Comparison of ENCODE assay signal across 17 mouse cellular contexts in genomic region chr5:120536632-120537031, GRCm38 (mm10). TPM values are rescaled to one million over a fixed set of nuclear protein-coding genes. Genes with fewer than 3 reads are reported as not detected.
DNase-seq lines count a peak whose midpoint lies in the region; ATAC-seq and TF ChIP-seq lines count a peak whose summit lies in the region.
"Had no signal": no experiment of that assay in that cellular context is flagged by ENCODE, and none has a peak within 500 bp of the region (broad histone marks: within the 10 kb centered on the region; RNA-seq: fewer than 3 reads in every experiment).

No protein-coding gene starts in this region.

- no peaks in the 10 kb centered on the region for H3K27me3 ChIP-seq in cerebellum, adult 2 months (ENCODE audit: control insufficient read depth, insufficient read depth, low read length)
- no peaks in the 10 kb centered on the region for H3K27me3 ChIP-seq in hindbrain, embryonic 16.5 days (replicated peaks; ENCODE audit: control insufficient read depth, insufficient read depth, low read length)
- H3K27me3 ChIP-seq in hindbrain, embryonic 11.5 days (ENCODE audit: control insufficient read depth, insufficient read depth, low read length): no peaks in the 10 kb centered on the region
- no peaks in the 10 kb centered on the region for H3K27me3 ChIP-seq in lung, postnatal 0 days (replicated peaks; ENCODE audit: insufficient read depth, low read length)
- no peaks in the 10 kb centered on the region for H3K27me3 ChIP-seq in limb, embryonic 13.5 days
- H3K27me3 ChIP-seq: forebrain, embryonic 13.5 days; midbrain, embryonic 12.5 days; Patski had no signal

- H3K4me1 ChIP-seq in cerebellum, adult 2 months (ENCODE audit: control insufficient read depth, insufficient read depth, low read length): peaks cover 14% of the 10 kb centered on the region
- H3K4me1 ChIP-seq in hindbrain, embryonic 16.5 days (ENCODE audit: control insufficient read depth, insufficient read depth, low read depth, low read length): peaks cover 2% of the 10 kb centered on the region; the same call in 1 of the 2 replicates
- H3K4me1 ChIP-seq in hindbrain, embryonic 11.5 days (replicated peaks; ENCODE audit: control insufficient read depth, insufficient read depth, low read length): no peaks in the 10 kb centered on the region
- peaks cover 11% of the 10 kb centered on the region; the same call in 1 of the 2 replicates for H3K4me1 ChIP-seq in lung, postnatal 0 days (ENCODE audit: insufficient read depth, low read depth, low read length)
- no peaks in the 10 kb centered on the region for H3K4me1 ChIP-seq in lung, adult 2 months (ENCODE audit: control insufficient read depth, insufficient read depth, low read length)
- H3K4me1 ChIP-seq in limb, embryonic 13.5 days: peaks cover 43% of the 10 kb centered on the region

- H3K9ac ChIP-seq in hindbrain, embryonic 16.5 days (ENCODE audit: low read depth, low read length): no peak overlapping the region
- no peak overlapping the region for H3K9ac ChIP-seq in hindbrain, embryonic 11.5 days (ENCODE audit: low read depth, low read length)
- H3K9ac ChIP-seq in lung, postnatal 0 days (replicated peaks; ENCODE audit: low read depth): no peak overlapping the region
- 0 out of 2 replicates have a peak overlapping the region, but pooled peaks have one; percentile 8 for H3K9ac ChIP-seq in limb, embryonic 13.5 days
- H3K9ac ChIP-seq: forebrain, embryonic 13.5 days; midbrain, embryonic 12.5 days had no signal

- H3K4me2 ChIP-seq in hindbrain, embryonic 16.5 days (ENCODE audit: low read length): no peak overlapping the region
- H3K4me2 ChIP-seq in hindbrain, embryonic 11.5 days (replicated peaks; ENCODE audit: low read depth, low read length): no peak overlapping the region
- no peak overlapping the region for H3K4me2 ChIP-seq in lung, postnatal 0 days (replicated peaks; ENCODE audit: low read depth, low read length)
- no peak overlapping the region for H3K4me2 ChIP-seq in limb, embryonic 13.5 days (replicated peaks)
- H3K4me2 ChIP-seq: forebrain, embryonic 13.5 days; midbrain, embryonic 12.5 days had no signal

- TF ChIP-seq CTCF in cerebellum, adult 2 months (IDR thresholded peaks at IDR 0.05; ENCODE audit: borderline replicate concordance, insufficient read depth, low read depth, low read length): no peak
- TF ChIP-seq CTCF in lung, postnatal 0 days (IDR thresholded peaks at IDR 0.05): no peak
- no peak for TF ChIP-seq CTCF in lung, adult 2 months (IDR thresholded peaks at IDR 0.05; ENCODE audit: insufficient read depth, low read length)

- peak in 1 of 2 experiments; percentile 43 for DNase-seq in cerebellum, adult 2 months
- DNase-seq in cerebellum, postnatal 14 days: no peak
- no peak for DNase-seq in hindbrain, embryonic 11.5 days (ENCODE audit: low spot score)
- no peak for DNase-seq in lung, postnatal 0 days (ENCODE audit: low spot score)
- no peak for DNase-seq in lung, adult 2 months
- DNase-seq in urinary bladder, postnatal 14 days (ENCODE audit: low spot score): no peak
- DNase-seq: adrenal gland, adult 8-10 months; gastrocnemius, postnatal 36 days; spleen, adult 18-20 months; thymus, postnatal 4 days had no signal

- 42% methylated on average over 5 of the region's 5 CpGs for WGBS in cerebellum, adult 2 months
- WGBS in hindbrain, embryonic 16.5 days: 60% methylated on average over 5 of the region's 5 CpGs
- WGBS in hindbrain, embryonic 11.5 days: 60% methylated on average over 5 of the region's 5 CpGs
- WGBS in lung, postnatal 0 days: 80% methylated on average over 5 of the region's 5 CpGs
- 74% methylated on average over 5 of the region's 5 CpGs for WGBS in lung, adult 2 months
- WGBS in limb, embryonic 13.5 days: 61% methylated on average over 5 of the region's 5 CpGs

- no peak for TF ChIP-seq POLR2A in cerebellum, adult 2 months (IDR thresholded peaks at IDR 0.05; ENCODE audit: borderline replicate concordance, insufficient read depth, low read length)
- no peak for TF ChIP-seq POLR2A in lung, adult 2 months (IDR thresholded peaks at IDR 0.05; ENCODE audit: borderline replicate concordance, extremely low read depth, low read depth, low read length)

- no peak overlapping the region for H3K4me3 ChIP-seq in cerebellum, adult 2 months (replicated peaks; ENCODE audit: insufficient read depth, low read depth, low read length)
- H3K4me3 ChIP-seq in hindbrain, embryonic 16.5 days (ENCODE audit: low read length): no peak overlapping the region
- no peak overlapping the region for H3K4me3 ChIP-seq in hindbrain, embryonic 11.5 days (ENCODE audit: low read depth, low read length)
- no peak overlapping the region for H3K4me3 ChIP-seq in lung, postnatal 0 days (ENCODE audit: low read depth, low read length)
- H3K4me3 ChIP-seq in lung, adult 2 months (replicated peaks; ENCODE audit: extremely low read depth, low read depth, low read length): no peak overlapping the region
- H3K4me3 ChIP-seq in limb, embryonic 13.5 days: no peak overlapping the region
- H3K4me3 ChIP-seq: forebrain, embryonic 13.5 days; heart, embryonic 10.5 days; midbrain, embryonic 12.5 days had no signal

- no peaks in the 10 kb centered on the region for H3K9me3 ChIP-seq in hindbrain, embryonic 16.5 days (ENCODE audit: control insufficient read depth, low read length)
- no peaks in the 10 kb centered on the region for H3K9me3 ChIP-seq in hindbrain, embryonic 11.5 days (ENCODE audit: control insufficient read depth, low read length)
- H3K9me3 ChIP-seq in lung, postnatal 0 days (ENCODE audit: low read length): no peaks in the 10 kb centered on the region
- no peaks in the 10 kb centered on the region for H3K9me3 ChIP-seq in limb, embryonic 13.5 days
- H3K9me3 ChIP-seq: forebrain, embryonic 13.5 days; heart, embryonic 10.5 days; midbrain, embryonic 12.5 days had no signal

- no peak for ATAC-seq in hindbrain, embryonic 16.5 days
- no peak for ATAC-seq in hindbrain, embryonic 11.5 days (ENCODE audit: low FRiP score)
- no peak for ATAC-seq in lung, postnatal 0 days
- ATAC-seq in limb, embryonic 13.5 days (ENCODE audit: low FRiP score, low read depth): no peak
- ATAC-seq: CD4-positive, CD25-positive, alpha-beta regulatory T cell, adult 4 months; forebrain, embryonic 13.5 days; Patski had no signal

- peak overlapping the region; percentile 51 for H3K27ac ChIP-seq in cerebellum, adult 2 months (ENCODE audit: insufficient read depth, low read length)
- peak overlapping the region; percentile 26 for H3K27ac ChIP-seq in hindbrain, embryonic 16.5 days (ENCODE audit: low read depth, low read length)
- no peak overlapping the region for H3K27ac ChIP-seq in hindbrain, embryonic 11.5 days (ENCODE audit: low read depth, low read length)
- H3K27ac ChIP-seq in lung, postnatal 0 days (ENCODE audit: low read length): 0 out of 2 replicates have a peak overlapping the region, but pooled peaks have one; percentile 20
- H3K27ac ChIP-seq in limb, embryonic 13.5 days: no peak overlapping the region; the same call in 1 of the 2 replicates

- no peak for TF ChIP-seq EP300 in lung, postnatal 0 days (IDR thresholded peaks at IDR 0.05)

- 0 out of 2 replicates have a peak, but pooled peaks cover 2% of the 10 kb centered on the region for H3K36me3 ChIP-seq in hindbrain, embryonic 16.5 days (ENCODE audit: control insufficient read depth, insufficient read depth, low read length)
- H3K36me3 ChIP-seq in hindbrain, embryonic 11.5 days (ENCODE audit: control insufficient read depth, insufficient read depth, low read length): no peaks in the 10 kb centered on the region
- 0 out of 2 replicates have a peak, but pooled peaks cover 8% of the 10 kb centered on the region for H3K36me3 ChIP-seq in lung, postnatal 0 days (ENCODE audit: insufficient read depth, low read length)
- H3K36me3 ChIP-seq in limb, embryonic 13.5 days: peaks cover 45% of the 10 kb centered on the region

RNA-seq across cellular contexts. Expression of gene Slc8b1, which starts 25.7 kb away (rescaled TPM):
- polyA plus RNA-seq in cerebellum, adult 2 months (2012; rRNA removed): 8.2 TPM in 2 replicates
- 2.3 and 2.7 TPM in 2 replicates for polyA plus RNA-seq in hindbrain, embryonic 16.5 days (2015; fragmentation: Nextera tagmentation; extraction: Ambion mirVana)
- 1.5 and 2.1 TPM in 2 replicates for polyA plus RNA-seq in hindbrain, embryonic 11.5 days (2014; fragmentation: Nextera tagmentation; extraction: Ambion mirVana)
- 12.1 and 14.7 TPM in 2 replicates for polyA plus RNA-seq in lung, postnatal 0 days (2015; fragmentation: Nextera tagmentation; extraction: Ambion mirVana)
- polyA plus RNA-seq in lung, adult 2 months (2012; rRNA removed): 37.0 and 40.0 TPM in 2 replicates
- 6.1 and 6.9 TPM in 2 replicates for polyA plus RNA-seq in limb, embryonic 13.5 days (2015; fragmentation: Nextera tagmentation; extraction: Ambion mirVana)

RNA-seq across cellular contexts. Expression of gene Plbd2, which starts 33.2 kb away (rescaled TPM):
- polyA plus RNA-seq in cerebellum, adult 2 months (2012; rRNA removed): 49.0 and 53.5 TPM in 2 replicates
- 37.6 and 39.0 TPM in 2 replicates for polyA plus RNA-seq in hindbrain, embryonic 16.5 days (2015; fragmentation: Nextera tagmentation; extraction: Ambion mirVana)
- polyA plus RNA-seq in hindbrain, embryonic 11.5 days (2014; fragmentation: Nextera tagmentation; extraction: Ambion mirVana): 20.5 and 22.1 TPM in 2 replicates
- polyA plus RNA-seq in lung, postnatal 0 days (2015; fragmentation: Nextera tagmentation; extraction: Ambion mirVana): 63.1 and 69.2 TPM in 2 replicates
- polyA plus RNA-seq in lung, adult 2 months (2012; rRNA removed): 40.0 and 42.7 TPM in 2 replicates
- 55.9 and 58.8 TPM in 2 replicates for polyA plus RNA-seq in limb, embryonic 13.5 days (2015; fragmentation: Nextera tagmentation; extraction: Ambion mirVana)

RNA-seq across cellular contexts. Expression of gene Tpcn1, which starts 51.8 kb away (rescaled TPM):
- polyA plus RNA-seq in cerebellum, adult 2 months (2012; rRNA removed): 47.3 and 56.6 TPM in 2 replicates
- polyA plus RNA-seq in hindbrain, embryonic 16.5 days (2015; fragmentation: Nextera tagmentation; extraction: Ambion mirVana): 15.1 and 17.4 TPM in 2 replicates
- polyA plus RNA-seq in hindbrain, embryonic 11.5 days (2014; fragmentation: Nextera tagmentation; extraction: Ambion mirVana): 12.5 and 15.6 TPM in 2 replicates
- 17.5 and 19.7 TPM in 2 replicates for polyA plus RNA-seq in lung, postnatal 0 days (2015; fragmentation: Nextera tagmentation; extraction: Ambion mirVana)
- 75.8 and 89.2 TPM in 2 replicates for polyA plus RNA-seq in lung, adult 2 months (2012; rRNA removed)
- 23.7 and 24.0 TPM in 2 replicates for polyA plus RNA-seq in limb, embryonic 13.5 days (2015; fragmentation: Nextera tagmentation; extraction: Ambion mirVana)

RNA-seq across cellular contexts. Expression of gene Iqcd, which starts 52.2 kb away (rescaled TPM):
- 1.8 and 2.0 TPM in 2 replicates for polyA plus RNA-seq in cerebellum, adult 2 months (2012; rRNA removed)
- polyA plus RNA-seq in hindbrain, embryonic 16.5 days (2015; fragmentation: Nextera tagmentation; extraction: Ambion mirVana): 2.0 and 2.4 TPM in 2 replicates
- 1.1 and 1.4 TPM in 2 replicates for polyA plus RNA-seq in hindbrain, embryonic 11.5 days (2014; fragmentation: Nextera tagmentation; extraction: Ambion mirVana)
- polyA plus RNA-seq in lung, postnatal 0 days (2015; fragmentation: Nextera tagmentation; extraction: Ambion mirVana): 1.7 and 2.0 TPM in 2 replicates
- 2.0 and 2.4 TPM in 2 replicates for polyA plus RNA-seq in lung, adult 2 months (2012; rRNA removed)
- 0.68 and 0.69 TPM in 2 replicates for polyA plus RNA-seq in limb, embryonic 13.5 days (2015; fragmentation: Nextera tagmentation; extraction: Ambion mirVana)

Comparison
In these comparisons a context has a peak if more than half of its experiments do, and no peak if none do; other contexts are left out.
1. H3K27ac ChIP-seq: peak in cerebellum, adult 2 months (single experiment), hindbrain, embryonic 16.5 days (single experiment) and lung, postnatal 0 days (single experiment); none in hindbrain, embryonic 11.5 days (single experiment) and limb, embryonic 13.5 days (single experiment).